8 mouse cellular contexts compared by ENCODE assay signal in genomic region chr7:81788536-81788935, GRCm38 (mm10). TPM values are rescaled to one million over a fixed set of nuclear protein-coding genes. Genes with fewer than 3 reads are reported as not detected.
DNase-seq lines count a peak whose midpoint lies in the region; ATAC-seq and TF ChIP-seq lines count a peak whose summit lies in the region.

No protein-coding gene starts in this region.

- peak overlapping the region; percentile 86 for H3K4me3 ChIP-seq in testis, adult 2 months (ENCODE audit: control insufficient read depth, low read depth, low read length)
- peak overlapping the region; percentile 75 for H3K4me3 ChIP-seq in kidney, embryonic 16.5 days (ENCODE audit: low read length)
- peak overlapping the region; percentile 69 for H3K4me3 ChIP-seq in midbrain, embryonic 10.5 days

- H3K27me3 ChIP-seq in testis, adult 2 months (ENCODE audit: control insufficient read depth, insufficient read depth, low read length), result no peaks in the 10 kb centered on the region
- H3K27me3 ChIP-seq in kidney, embryonic 16.5 days (ENCODE audit: insufficient read depth, low read length), result no peaks in the 10 kb centered on the region
- no peaks in the 10 kb centered on the region for H3K27me3 ChIP-seq in midbrain, embryonic 10.5 days (ENCODE audit: low read depth, poor library complexity, severe bottlenecking)

- 6% methylated on average over 5 of the region's 5 CpGs for WGBS in kidney, embryonic 16.5 days
- WGBS in midbrain, embryonic 10.5 days, result 5% methylated on average over 5 of the region's 5 CpGs

- H3K9me3 ChIP-seq in kidney, embryonic 16.5 days (ENCODE audit: low read length), result no peaks in the 10 kb centered on the region
- H3K9me3 ChIP-seq in midbrain, embryonic 10.5 days (replicated peaks), result no peaks in the 10 kb centered on the region

- peaks cover 5% of the 10 kb centered on the region for H3K4me1 ChIP-seq in testis, adult 2 months (ENCODE audit: control insufficient read depth, insufficient read depth, low read length)
- peaks cover 12% of the 10 kb centered on the region for H3K4me1 ChIP-seq in kidney, embryonic 16.5 days (ENCODE audit: insufficient read depth, low read length)
- H3K4me1 ChIP-seq in midbrain, embryonic 10.5 days, result peaks cover 19% of the 10 kb centered on the region

- TF ChIP-seq POLR2A in testis, adult 2 months (IDR thresholded peaks at IDR 0.05; ENCODE audit: control insufficient read depth, low read depth, low read length), result no peak

- H3K27ac ChIP-seq in testis, adult 2 months (ENCODE audit: control insufficient read depth, insufficient read depth, low read depth, low read length), result peak overlapping the region; percentile 75
- H3K27ac ChIP-seq in kidney, embryonic 16.5 days (ENCODE audit: low read length), result peak overlapping the region; percentile 99
- H3K27ac ChIP-seq in midbrain, embryonic 10.5 days (replicated peaks), result peak overlapping the region; percentile 94

- H3K36me3 ChIP-seq in testis, adult 2 months (ENCODE audit: control insufficient read depth, insufficient read depth, low read length), result no peaks in the 10 kb centered on the region
- peaks cover 24% of the 10 kb centered on the region; the same call in 1 of the 2 replicates for H3K36me3 ChIP-seq in kidney, embryonic 16.5 days (ENCODE audit: insufficient read depth, low read length)
- peaks cover 41% of the 10 kb centered on the region for H3K36me3 ChIP-seq in midbrain, embryonic 10.5 days

- TF ChIP-seq CTCF in testis, adult 2 months (IDR thresholded peaks at IDR 0.05; ENCODE audit: control insufficient read depth, insufficient read depth, insufficient replicate concordance, low read depth, low read length), result no peak

- peak overlapping the region; percentile 90 for H3K9ac ChIP-seq in kidney, embryonic 16.5 days (replicated peaks; ENCODE audit: low read length)

- peak overlapping the region; percentile 83 for H3K4me2 ChIP-seq in kidney, embryonic 16.5 days (replicated peaks; ENCODE audit: low read depth, low read length)

- peak; percentile 32 to 73 for DNase-seq in adrenal gland, adult (ENCODE audit: inconsistent age in 2 of 2, low spot score in 1 of 2)
- DNase-seq in adrenal gland, postnatal 25 days, result no peak
- no peak for DNase-seq in testis, postnatal 14 days (ENCODE audit: low spot score)
- DNase-seq in midbrain, embryonic 10.5 days (ENCODE audit: low spot score), result no peak
- DNase-seq in ovary, postnatal 10 days (ENCODE audit: low spot score), result no peak

- ATAC-seq in erythroid progenitor cell, adult 5-6 weeks (replicated peaks; ENCODE audit: low FRiP score, poor library complexity, severe bottlenecking), result peak; percentile 43; the same call in 1 of the 2 replicates
- peak; percentile 49 for ATAC-seq in kidney, embryonic 16.5 days (ENCODE audit: low FRiP score, low TSS enrichment)

RNA-seq across cellular contexts. Expression of gene 3110040N11Rik, which starts 0.7 kb away (rescaled TPM):
- 41.1 and 48.2 TPM in 2 replicates for total RNA-seq in adrenal gland, postnatal 25 days (2021)
- 12.8 and 15.4 TPM in 2 replicates for polyA plus RNA-seq in testis, adult 2 months (2012; rRNA removed)
- 5.0 TPM in 1 of 2 replicates, not detected in the other for total RNA-seq in erythroid progenitor cell, adult 5-6 weeks (2015; ENCODE audit: low replicate concordance)
- 3.9 and 19.0 TPM in 2 replicates for total RNA-seq in erythroid progenitor cell, adult 5-6 weeks (2017; ENCODE audit: low replicate concordance)
- 47.4 and 51.8 TPM in 2 replicates for polyA plus RNA-seq in kidney, embryonic 16.5 days (2015; fragmentation: Nextera tagmentation; extraction: Ambion mirVana)
- polyA plus RNA-seq in midbrain, embryonic 10.5 days (2016; fragmentation: Nextera tagmentation; extraction: Ambion mirVana), result 51.0 and 52.2 TPM in 2 replicates

RNA-seq across cellular contexts. Expression of gene Ramac, which starts 25.8 kb away (rescaled TPM):
- total RNA-seq in adrenal gland, postnatal 25 days (2021), result 46.5 and 55.8 TPM in 2 replicates
- 17.6 and 18.6 TPM in 2 replicates for polyA plus RNA-seq in testis, adult 2 months (2012; rRNA removed)
- total RNA-seq in erythroid progenitor cell, adult 5-6 weeks (2015; ENCODE audit: low replicate concordance), result 18.4 and 39.3 TPM in 2 replicates
- 17.5 and 44.7 TPM in 2 replicates for total RNA-seq in erythroid progenitor cell, adult 5-6 weeks (2017; ENCODE audit: low replicate concordance)
- 125 and 139 TPM in 2 replicates for polyA plus RNA-seq in kidney, embryonic 16.5 days (2015; fragmentation: Nextera tagmentation; extraction: Ambion mirVana)
- 131 and 136 TPM in 2 replicates for polyA plus RNA-seq in midbrain, embryonic 10.5 days (2016; fragmentation: Nextera tagmentation; extraction: Ambion mirVana)

RNA-seq across cellular contexts. Expression of gene Btbd1, which starts 40.7 kb away (rescaled TPM):
- total RNA-seq in adrenal gland, postnatal 25 days (2021), result 113 and 119 TPM in 2 replicates
- 183 and 202 TPM in 2 replicates for polyA plus RNA-seq in testis, adult 2 months (2012; rRNA removed)
- 20.2 and 56.2 TPM in 2 replicates for total RNA-seq in erythroid progenitor cell, adult 5-6 weeks (2015; ENCODE audit: low replicate concordance)
- total RNA-seq in erythroid progenitor cell, adult 5-6 weeks (2017; ENCODE audit: low replicate concordance), result 34.7 and 59.2 TPM in 2 replicates
- 52.1 and 62.1 TPM in 2 replicates for polyA plus RNA-seq in kidney, embryonic 16.5 days (2015; fragmentation: Nextera tagmentation; extraction: Ambion mirVana)
- 66.3 and 70.3 TPM in 2 replicates for polyA plus RNA-seq in midbrain, embryonic 10.5 days (2016; fragmentation: Nextera tagmentation; extraction: Ambion mirVana)

Comparison
In these comparisons a context has a peak if more than half of its experiments do, and no peak if none do; other contexts are left out.
1. DNase-seq: peak in adrenal gland, adult (2 of 2); none in adrenal gland, postnatal 25 days (single experiment), testis, postnatal 14 days (single experiment), midbrain, embryonic 10.5 days (single experiment) and ovary, postnatal 10 days (single experiment).
2. Peak in every context shown above with its lines, with median percentiles within 50 percentile points of each other: H3K27ac ChIP-seq and H3K4me3 ChIP-seq.